In genomic region chr10:70428121-70428662, GRCm38 (mm10) we compare ENCODE assay signal across 8 mouse cellular contexts. TPM values are rescaled to one million over a fixed set of nuclear protein-coding genes. Genes with fewer than 3 reads are reported as not detected.
DNase-seq lines count a peak whose midpoint lies in the region; ATAC-seq and TF ChIP-seq lines count a peak whose summit lies in the region.
"Had no signal": no experiment of that assay in that cellular context is flagged by ENCODE, and none has a peak within 500 bp of the region (broad histone marks: within the 10 kb centered on the region; RNA-seq: fewer than 3 reads in every experiment).

No protein-coding gene starts in this region.

- H3K27me3 ChIP-seq in hindbrain, postnatal 0 days (ENCODE audit: insufficient read depth, low read length): no peaks in the 10 kb centered on the region
- H3K27me3 ChIP-seq in hindbrain, embryonic 16.5 days (replicated peaks; ENCODE audit: control insufficient read depth, insufficient read depth, low read length): no peaks in the 10 kb centered on the region
- no peaks in the 10 kb centered on the region for H3K27me3 ChIP-seq in cerebellum, adult 2 months (ENCODE audit: control insufficient read depth, insufficient read depth, low read length)

- peak; percentile 38 for DNase-seq in hindbrain, postnatal 0 days (ENCODE audit: low spot score)
- peak; percentile 21 to 66 for DNase-seq in cerebellum, adult 2 months
- peak; percentile 66 to 71 for DNase-seq in right cerebral cortex, postnatal 10 days (ENCODE audit: low spot score in 2 of 2)
- DNase-seq in thymus, postnatal 4 days: no peak
- no peak for DNase-seq in kidney, postnatal 36 days

- H3K4me1 ChIP-seq in hindbrain, postnatal 0 days (ENCODE audit: insufficient read depth, low read length): no peaks in the 10 kb centered on the region
- peaks cover 2% of the 10 kb centered on the region; the same call in 1 of the 2 replicates for H3K4me1 ChIP-seq in hindbrain, embryonic 16.5 days (ENCODE audit: control insufficient read depth, insufficient read depth, low read depth, low read length)
- peaks cover 3% of the 10 kb centered on the region; the same call in 1 of the 2 replicates for H3K4me1 ChIP-seq in cerebellum, adult 2 months (ENCODE audit: control insufficient read depth, insufficient read depth, low read length)
- H3K4me1 ChIP-seq in embryonic fibroblast, embryonic 13.5 days (ENCODE audit: control insufficient read depth, insufficient read depth, low read length): peaks cover 4% of the 10 kb centered on the region

- H3K9ac ChIP-seq in hindbrain, postnatal 0 days (replicated peaks; ENCODE audit: low read length): no peak overlapping the region
- no peak overlapping the region for H3K9ac ChIP-seq in hindbrain, embryonic 16.5 days (ENCODE audit: low read depth, low read length)

- H3K27ac ChIP-seq in hindbrain, postnatal 0 days: no peak overlapping the region
- no peak overlapping the region for H3K27ac ChIP-seq in hindbrain, embryonic 16.5 days (ENCODE audit: low read depth, low read length)
- no peak overlapping the region for H3K27ac ChIP-seq in cerebellum, adult 2 months (ENCODE audit: insufficient read depth, low read length)
- peak overlapping the region; percentile 100 for H3K27ac ChIP-seq in embryonic fibroblast, embryonic 13.5 days (ENCODE audit: insufficient read depth, low read length)
- H3K27ac ChIP-seq: macrophage had no signal

- no peak for TF ChIP-seq CTCF in hindbrain, postnatal 0 days (IDR thresholded peaks at IDR 0.05; ENCODE audit: low read depth)
- no peak for TF ChIP-seq CTCF in cerebellum, adult 2 months (IDR thresholded peaks at IDR 0.05; ENCODE audit: borderline replicate concordance, insufficient read depth, low read depth, low read length)
- no peak for TF ChIP-seq CTCF in embryonic fibroblast, embryonic 13.5 days (IDR thresholded peaks at IDR 0.05; ENCODE audit: borderline replicate concordance, insufficient read depth, low read length)

- H3K4me2 ChIP-seq in hindbrain, postnatal 0 days (ENCODE audit: low read depth, low read length): no peak overlapping the region
- no peak overlapping the region for H3K4me2 ChIP-seq in hindbrain, embryonic 16.5 days (ENCODE audit: low read length)

- no peak for ATAC-seq in hindbrain, postnatal 0 days
- no peak for ATAC-seq in hindbrain, embryonic 16.5 days

- no peaks in the 10 kb centered on the region for H3K36me3 ChIP-seq in hindbrain, postnatal 0 days (ENCODE audit: insufficient read depth, low read length)
- H3K36me3 ChIP-seq in hindbrain, embryonic 16.5 days (ENCODE audit: control insufficient read depth, insufficient read depth, low read length): no peaks in the 10 kb centered on the region

- H3K4me3 ChIP-seq in hindbrain, postnatal 0 days (ENCODE audit: low read length): no peak overlapping the region
- H3K4me3 ChIP-seq in hindbrain, embryonic 16.5 days (ENCODE audit: low read length): no peak overlapping the region
- no peak overlapping the region for H3K4me3 ChIP-seq in cerebellum, adult 2 months (replicated peaks; ENCODE audit: insufficient read depth, low read depth, low read length)
- H3K4me3 ChIP-seq in embryonic fibroblast, embryonic 13.5 days (ENCODE audit: insufficient read depth, low read length): no peak overlapping the region

- H3K9me3 ChIP-seq in hindbrain, postnatal 0 days (ENCODE audit: low read length): no peaks in the 10 kb centered on the region
- H3K9me3 ChIP-seq in hindbrain, embryonic 16.5 days (ENCODE audit: control insufficient read depth, low read length): no peaks in the 10 kb centered on the region

- no peak for TF ChIP-seq POLR2A in cerebellum, adult 2 months (IDR thresholded peaks at IDR 0.05; ENCODE audit: borderline replicate concordance, insufficient read depth, low read length)
- TF ChIP-seq POLR2A in embryonic fibroblast, embryonic 13.5 days (IDR thresholded peaks at IDR 0.05; ENCODE audit: low read depth, low read length): no peak

- 65% methylated on average over 5 of the region's 5 CpGs for WGBS in hindbrain, postnatal 0 days
- 68% methylated on average over 5 of the region's 5 CpGs for WGBS in hindbrain, embryonic 16.5 days
- WGBS in cerebellum, adult 2 months: 26% methylated on average over 5 of the region's 5 CpGs

RNA-seq across cellular contexts. Expression of gene Fam13c, which starts 12.1 kb away (rescaled TPM):
- total RNA-seq in hindbrain, postnatal 0 days (2014; rRNA removed): 6.8 and 7.7 TPM in 2 replicates
- 18.3 and 18.8 TPM in 2 replicates for polyA plus RNA-seq in hindbrain, postnatal 0 days (2015; fragmentation: Nextera tagmentation; extraction: Ambion mirVana)
- 24.7 and 25.5 TPM in 2 replicates for polyA plus RNA-seq in hindbrain, embryonic 16.5 days (2015; fragmentation: Nextera tagmentation; extraction: Ambion mirVana)
- polyA plus RNA-seq in cerebellum, adult 2 months (2012; rRNA removed): 20.8 and 22.3 TPM in 2 replicates
- 12.8 and 15.9 TPM in 2 replicates for polyA plus RNA-seq in embryonic fibroblast, embryonic 13.5 days (2011; ENCODE audit: insufficient read length, low read depth, missing spikeins)
- polyA plus RNA-seq: macrophage had no signal

Comparison
In these comparisons a context has a peak if more than half of its experiments do, and no peak if none do; other contexts are left out.
1. DNase-seq: peak in hindbrain, postnatal 0 days (single experiment), cerebellum, adult 2 months (2 of 2) and right cerebral cortex, postnatal 10 days (2 of 2); none in thymus, postnatal 4 days (single experiment) and kidney, postnatal 36 days (0 of 2).